In the genomic region with DNA sequence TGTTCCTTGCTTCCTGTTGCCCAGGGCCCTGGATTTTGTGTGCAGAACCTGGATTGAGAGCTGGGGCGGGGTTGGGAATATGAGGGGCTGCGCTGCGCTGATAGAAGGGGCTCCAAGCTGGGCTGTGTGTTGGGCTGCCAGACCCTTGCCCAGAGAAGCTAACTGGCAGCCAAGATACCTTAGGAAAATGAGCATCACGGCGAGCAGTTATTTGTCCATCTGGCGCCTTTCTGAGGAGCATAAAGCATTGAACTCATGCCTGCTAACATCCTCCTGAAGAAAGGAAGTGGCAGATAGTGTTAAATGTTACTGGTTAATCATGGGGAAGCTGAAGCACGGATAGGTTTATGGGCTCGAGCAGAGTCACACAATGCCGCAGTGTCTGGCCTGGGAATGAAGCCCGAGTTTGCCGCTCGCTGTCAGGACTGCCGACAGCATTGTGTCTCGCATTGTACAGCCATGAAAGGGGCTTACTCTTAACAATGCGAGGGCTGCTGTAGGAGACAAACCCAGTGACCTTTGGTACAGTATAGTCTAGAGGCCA, we compare ENCODE assay signal across 10 mouse cellular contexts.
DNase-seq lines count a peak whose midpoint lies in the region; ATAC-seq and TF ChIP-seq lines count a peak whose summit lies in the region.
"Had no signal": no experiment of that assay in that cellular context is flagged by ENCODE, and none has a peak within 500 bp of the region (broad histone marks: within the 10 kb centered on the region; RNA-seq: fewer than 3 reads in every experiment).

No protein-coding gene starts in this region.

- peak overlapping the region; percentile 42 for H3K9ac ChIP-seq in forebrain, postnatal 0 days
- H3K9ac ChIP-seq in neural tube, embryonic 11.5 days (ENCODE audit: low read length), result peak overlapping the region; percentile 56
- H3K9ac ChIP-seq: limb, embryonic 12.5 days had no signal

- H3K27me3 ChIP-seq in forebrain, postnatal 0 days (ENCODE audit: insufficient read depth, low read length), result no peaks in the 10 kb centered on the region
- no peaks in the 10 kb centered on the region for H3K27me3 ChIP-seq in neural tube, embryonic 11.5 days (ENCODE audit: control insufficient read depth, insufficient read depth, low read length)
- H3K27me3 ChIP-seq: limb, embryonic 12.5 days had no signal

- no peaks in the 10 kb centered on the region; the same call in 1 of the 2 replicates for H3K4me1 ChIP-seq in forebrain, postnatal 0 days (ENCODE audit: insufficient read depth)
- peaks cover 19% of the 10 kb centered on the region for H3K4me1 ChIP-seq in neural tube, embryonic 11.5 days (ENCODE audit: control insufficient read depth, insufficient read depth, low read length)

- ATAC-seq in forebrain, postnatal 0 days, result peak; percentile 83
- peak; percentile 89 for ATAC-seq in neural tube, embryonic 11.5 days (ENCODE audit: insufficient read depth, low FRiP score, low TSS enrichment)

- no peaks in the 10 kb centered on the region for H3K9me3 ChIP-seq in forebrain, postnatal 0 days (ENCODE audit: low read length)
- no peaks in the 10 kb centered on the region for H3K9me3 ChIP-seq in neural tube, embryonic 11.5 days (ENCODE audit: control insufficient read depth, low read length)
- H3K9me3 ChIP-seq: limb, embryonic 12.5 days had no signal

- 13% methylated on average over 15 of the region's 15 CpGs for WGBS in forebrain, postnatal 0 days
- 35% methylated on average over 15 of the region's 15 CpGs for WGBS in neural tube, embryonic 11.5 days

- H3K27ac ChIP-seq in forebrain, postnatal 0 days (ENCODE audit: low read depth, low read length), result peak overlapping the region; percentile 50; the same call in 1 of the 2 replicates
- peak overlapping the region; percentile 89 for H3K27ac ChIP-seq in neural tube, embryonic 11.5 days (ENCODE audit: low read depth, low read length)
- H3K27ac ChIP-seq: limb, embryonic 12.5 days had no signal

- peak; percentile 28 to 51 for DNase-seq in layer of hippocampus, postnatal 10 days (ENCODE audit: low spot score in 2 of 2)
- DNase-seq in layer of hippocampus, adult 8-10 months (ENCODE audit: low spot score in 2 of 2), result no peak
- DNase-seq in cerebellum, postnatal 14 days, result peak; percentile 65 to 74
- peak; percentile 58 for DNase-seq in forebrain, postnatal 0 days
- peak; percentile 71 for DNase-seq in neural tube, embryonic 11.5 days (ENCODE audit: low spot score)
- DNase-seq in urinary bladder, postnatal 14 days (ENCODE audit: low spot score), result no peak
- DNase-seq in gastrocnemius, postnatal 36 days, result no peak
- DNase-seq in lung, postnatal 36 days, result no peak
- DNase-seq: heart, postnatal 36 days had no signal

- no peaks in the 10 kb centered on the region for H3K36me3 ChIP-seq in forebrain, postnatal 0 days (ENCODE audit: insufficient read depth)
- H3K36me3 ChIP-seq in neural tube, embryonic 11.5 days (ENCODE audit: control insufficient read depth, insufficient read depth, low read length), result no peaks in the 10 kb centered on the region

- intact Hi-C loops in gastrocnemius, postnatal 36 days (cut with DNase I), result no loop called here

- peak overlapping the region; percentile 13; the same call in 1 of the 2 replicates for H3K4me3 ChIP-seq in forebrain, postnatal 0 days (ENCODE audit: low read depth, low read length)
- H3K4me3 ChIP-seq in neural tube, embryonic 11.5 days (ENCODE audit: low read depth, low read length), result no peak overlapping the region
- H3K4me3 ChIP-seq: limb, embryonic 12.5 days had no signal

- H3K4me2 ChIP-seq in forebrain, postnatal 0 days (ENCODE audit: low read depth), result peak overlapping the region; percentile 44
- peak overlapping the region; percentile 26 for H3K4me2 ChIP-seq in neural tube, embryonic 11.5 days (ENCODE audit: low read depth)
- H3K4me2 ChIP-seq: limb, embryonic 12.5 days had no signal

- TF ChIP-seq CTCF in forebrain, postnatal 0 days (IDR thresholded peaks at IDR 0.05; ENCODE audit: low read depth), result no peak

Comparison
In these comparisons a context has a peak if more than half of its experiments do, and no peak if none do; other contexts are left out.
1. DNase-seq: peak in layer of hippocampus, postnatal 10 days (2 of 2), cerebellum, postnatal 14 days (2 of 2), forebrain, postnatal 0 days (single experiment) and neural tube, embryonic 11.5 days (single experiment); none in layer of hippocampus, adult 8-10 months (0 of 2), urinary bladder, postnatal 14 days (single experiment), gastrocnemius, postnatal 36 days (0 of 2) and lung, postnatal 36 days (single experiment).